Mouse (Mus musculus) liver, embryonic 12.5 days (tissue): ENCODE measurements around the gene Oat. TPM values are rescaled to one million over a fixed set of nuclear protein-coding genes. Genes with fewer than 3 reads are reported as not detected.
A peak's percentile ranks its signal among the peaks of the same experiment; 100 is the strongest.

Source experiments
- ATAC-seq: fragments of 200-750 bp; cut with Nextera tagmentation; 2 replicates; pipeline ENCODE4 v1.8.0; 2017; ENCODE audit warnings: moderate number of reproducible peaks, mild to moderate bottlenecking, moderate library complexity
- H3K27ac ChIP-seq: fragments of 300-500 bp; sonication (generic); 2 replicates; pipeline ENCODE4 v1.5.1; 2016; ENCODE audit warnings: mild to moderate bottlenecking
- H3K27me3 ChIP-seq: fragments of 300-500 bp; sonication (generic); replicated peaks from 2 replicates; pipeline ENCODE4 v1.6.1; 2016; ENCODE audit warnings: mild to moderate bottlenecking, moderate library complexity
- H3K36me3 ChIP-seq: fragments of 300-500 bp; sonication (generic); 2 replicates; pipeline ENCODE4 v1.6.1; 2016; ENCODE audit warnings: mild to moderate bottlenecking, moderate library complexity
- H3K4me1 ChIP-seq: fragments of 300-500 bp; sonication (generic); 2 replicates; pipeline ENCODE4 v1.6.1; 2016
- H3K4me2 ChIP-seq: fragments of 300-500 bp; sonication (generic); 2 replicates; pipeline ENCODE4 v1.6.1; 2016; ENCODE audit warnings: mild to moderate bottlenecking, moderate library complexity
- H3K4me3 ChIP-seq: fragments of 300-500 bp; sonication (generic); 2 replicates; pipeline ENCODE4 v1.5.1; 2016; ENCODE audit warnings: mild to moderate bottlenecking, moderate library complexity
- H3K9ac ChIP-seq: fragments of 300-500 bp; sonication (generic); 2 replicates; pipeline ENCODE4 v1.6.1; 2016; ENCODE audit warnings: mild to moderate bottlenecking, moderate library complexity
- H3K9me3 ChIP-seq: fragments of 300-500 bp; sonication (generic); replicated peaks from 2 replicates; pipeline ENCODE4 v1.6.1; 2016; ENCODE audit warnings: mild to moderate bottlenecking, moderate library complexity
- WGBS: fragments of 180-500 bp; shearing (Covaris S2); methylation state at CpG from one replicate; pipeline ENCODE4 v1.1.7; 2016; ENCODE audit not compliant: insufficient replicate concordance; 5-methylcytosine and 5-hydroxymethylcytosine counted together
- polyA plus RNA-seq: library from polyadenylated mRNA; unstranded; fragments of >200 nt; fragmentation: Nextera tagmentation; extraction: Ambion mirVana; gene quantifications from 2 replicates; pipeline ENCODE4 v1.2.1, GENCODE M21; 2016

The Oat gene
- polyA plus RNA-seq, 1 experiment from 2014 or later = 96.9 TPM

DNA sequence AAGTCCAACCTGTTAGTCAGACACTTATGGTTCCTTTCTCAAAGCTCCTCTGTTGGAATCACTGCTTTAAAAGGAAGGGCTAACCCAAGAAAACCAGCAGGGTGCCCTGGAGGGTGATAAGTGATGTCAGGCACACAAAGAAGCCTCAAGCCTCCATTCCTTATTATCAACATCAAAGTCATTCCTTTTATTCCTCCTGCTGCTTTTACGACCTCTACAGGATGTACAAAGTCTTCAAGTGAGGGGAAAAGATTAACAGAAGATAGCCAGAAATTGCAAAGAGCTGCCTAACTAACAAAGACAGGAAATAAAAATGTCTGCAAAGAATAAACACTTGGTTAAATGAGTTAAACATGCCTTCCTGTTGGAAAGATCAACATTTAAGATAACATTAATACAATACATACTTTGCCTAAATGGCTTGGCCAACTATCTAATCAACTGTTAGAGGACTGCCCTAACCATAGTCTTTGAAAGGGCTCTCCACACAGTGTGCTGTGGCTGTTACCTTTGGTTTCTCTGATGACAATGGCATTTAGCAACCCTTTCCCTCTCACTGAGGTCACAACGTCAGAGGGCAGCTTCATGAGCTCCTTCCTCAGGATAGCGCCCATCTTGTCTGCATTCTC lies 16.9 kb downstream of the Oat start:
- Histone ChIP-seq H3K4me1 (peaks cover 26% of the 10 kb centered on the region), H3K27ac (no peak overlapping the region), H3K9me3 (no peaks in the 10 kb centered on the region), H3K4me2 (no peak overlapping the region), H3K36me3 (peaks cover 76% of the 10 kb centered on the region), H3K4me3 (no peak overlapping the region), H3K9ac (no peak overlapping the region), H3K27me3 (no peaks in the 10 kb centered on the region)
- WGBS = 69% methylated on average over 3 of the region's 3 CpGs
- ATAC-seq = no peak

DNA sequence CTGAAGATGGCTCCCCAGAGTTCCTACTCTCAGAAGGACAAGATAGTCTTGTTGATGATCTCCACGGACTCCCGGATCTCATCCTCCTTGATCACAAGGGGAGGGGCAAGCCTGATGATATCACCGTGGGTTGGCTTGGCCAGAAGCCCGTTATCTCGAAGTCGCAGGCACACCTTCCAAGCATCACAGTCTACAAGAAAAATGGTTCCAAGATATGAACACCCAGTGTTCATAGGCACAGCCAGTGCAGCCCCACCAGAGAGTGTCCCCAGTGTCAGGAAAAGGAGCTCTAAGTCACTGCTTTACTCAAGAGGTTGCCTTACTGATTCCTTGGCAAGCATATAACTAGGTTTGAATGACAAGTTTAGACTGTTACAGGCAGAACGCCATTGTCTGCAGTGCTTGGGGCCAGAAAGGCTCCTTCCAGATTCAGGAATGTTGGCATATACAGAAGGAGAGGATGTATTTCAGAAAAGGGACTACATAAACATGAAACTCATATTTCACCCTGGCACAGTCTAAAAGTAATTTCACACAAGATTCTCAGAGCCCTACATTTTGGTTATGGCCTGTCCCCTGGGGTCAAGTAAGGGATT lies 18.0 kb downstream of the Oat start:
- Histone ChIP-seq H3K4me3 (no peak overlapping the region), H3K27ac (peak overlapping the region; percentile 49; the same call in 1 of the 2 replicates), H3K4me1 (peaks cover 26% of the 10 kb centered on the region), H3K9ac (no peak overlapping the region), H3K4me2 (peak overlapping the region; percentile 27), H3K9me3 (no peaks in the 10 kb centered on the region), H3K27me3 (no peaks in the 10 kb centered on the region), H3K36me3 (peaks cover 66% of the 10 kb centered on the region)
- 43% methylated on average over 7 of the region's 7 CpGs for whole genome bisulfite sequencing
- ATAC-seq = peak; percentile 89

DNA sequence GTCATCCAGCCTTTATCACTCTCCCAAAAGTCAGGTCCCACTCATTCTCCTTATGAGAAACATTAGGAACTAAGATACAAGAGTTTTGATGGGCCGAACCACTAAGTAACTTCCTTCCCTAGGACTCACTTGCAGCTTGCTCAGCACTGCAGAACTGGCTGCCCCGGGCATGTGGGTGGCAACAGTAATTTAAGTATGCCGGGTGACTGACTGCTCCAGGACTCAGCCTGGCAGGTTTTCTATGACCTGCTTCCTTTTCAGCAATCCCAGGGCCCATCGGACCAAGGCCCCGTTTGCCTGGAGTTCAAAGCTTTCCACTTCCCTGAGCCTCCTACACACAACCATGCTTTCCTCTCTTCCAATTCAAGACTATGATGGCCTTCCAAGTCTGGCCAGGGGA lies 19.6 kb downstream of the Oat start:
- WGBS = 71% methylated on average over 5 of the region's 5 CpGs
- no peak for ATAC-seq
- H3K4me3 ChIP-seq = no peak overlapping the region

DNA sequence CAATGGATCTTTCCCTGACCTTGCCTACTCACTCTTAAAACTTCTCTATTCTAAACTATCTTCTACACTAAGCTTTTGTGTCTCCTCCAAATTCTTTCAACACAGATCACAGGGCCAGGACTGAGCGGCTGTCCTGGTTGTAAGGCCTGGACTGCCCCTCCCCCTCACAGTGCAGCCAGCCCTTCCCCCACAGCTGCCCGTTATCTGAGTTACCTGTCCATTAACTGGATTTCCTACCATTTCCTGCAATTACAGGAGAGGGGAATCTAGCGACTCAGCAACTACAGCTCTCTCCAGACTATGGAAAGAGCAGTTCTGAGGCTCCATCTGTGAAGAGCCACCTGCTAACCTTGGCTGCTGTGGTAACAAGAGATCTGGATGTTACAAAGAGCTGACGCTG lies 20.3 kb downstream of the Oat start:
- Histone ChIP-seq H3K4me3 (no peak overlapping the region), H3K36me3 (peaks cover 42% of the 10 kb centered on the region), H3K27ac (no peak overlapping the region), H3K9ac (no peak overlapping the region), H3K4me1 (peaks cover 33% of the 10 kb centered on the region), H3K9me3 (no peaks in the 10 kb centered on the region), H3K27me3 (no peaks in the 10 kb centered on the region; the same call in 1 of the 2 replicates), H3K4me2 (no peak overlapping the region)
- no peak for ATAC-seq
- 40% methylated on average over 4 of the region's 4 CpGs for WGBS

More for the DNA sequence above, 19.6 kb downstream of the Oat start:
- no peak overlapping the region for H3K4me2 ChIP-seq
- peaks cover 49% of the 10 kb centered on the region for H3K36me3 ChIP-seq
- H3K4me1 ChIP-seq = peaks cover 26% of the 10 kb centered on the region
- H3K27me3 ChIP-seq = no peaks in the 10 kb centered on the region; the same call in 1 of the 2 replicates
- no peaks in the 10 kb centered on the region for H3K9me3 ChIP-seq
- H3K9ac ChIP-seq = no peak overlapping the region
- H3K27ac ChIP-seq = 0 out of 2 replicates have a peak overlapping the region, but pooled peaks have one; percentile 11

DNA sequence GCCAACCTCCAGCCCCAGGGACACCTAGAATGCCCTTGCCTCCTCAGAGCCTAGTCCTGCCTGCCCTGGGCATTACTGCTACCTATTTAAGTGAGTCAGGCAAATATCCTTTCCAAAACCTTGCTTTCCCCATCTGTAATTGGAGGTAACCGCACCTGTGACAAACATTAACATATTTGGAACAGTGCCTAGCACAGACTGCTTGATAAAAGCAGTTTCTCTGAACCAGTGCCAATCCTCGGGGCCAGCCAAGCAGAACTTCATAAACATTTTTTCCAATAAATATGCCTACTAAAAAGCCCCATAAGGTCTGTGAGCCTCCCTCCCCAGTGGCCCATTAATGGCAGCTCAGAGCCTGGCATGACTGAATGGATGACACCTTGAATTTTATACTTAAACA lies 22.1 kb downstream of the Oat start:
- no peak for ATAC-seq
- Histone ChIP-seq H3K9ac (no peak overlapping the region), H3K4me3 (no peak overlapping the region), H3K27ac (no peak overlapping the region), H3K36me3 (peaks cover 24% of the 10 kb centered on the region), H3K4me2 (no peak overlapping the region), H3K4me1 (peaks cover 26% of the 10 kb centered on the region), H3K27me3 (no peaks in the 10 kb centered on the region; the same call in 1 of the 2 replicates), H3K9me3 (no peaks in the 10 kb centered on the region)
- WGBS = 68% methylated on average over 2 of the region's 2 CpGs

DNA sequence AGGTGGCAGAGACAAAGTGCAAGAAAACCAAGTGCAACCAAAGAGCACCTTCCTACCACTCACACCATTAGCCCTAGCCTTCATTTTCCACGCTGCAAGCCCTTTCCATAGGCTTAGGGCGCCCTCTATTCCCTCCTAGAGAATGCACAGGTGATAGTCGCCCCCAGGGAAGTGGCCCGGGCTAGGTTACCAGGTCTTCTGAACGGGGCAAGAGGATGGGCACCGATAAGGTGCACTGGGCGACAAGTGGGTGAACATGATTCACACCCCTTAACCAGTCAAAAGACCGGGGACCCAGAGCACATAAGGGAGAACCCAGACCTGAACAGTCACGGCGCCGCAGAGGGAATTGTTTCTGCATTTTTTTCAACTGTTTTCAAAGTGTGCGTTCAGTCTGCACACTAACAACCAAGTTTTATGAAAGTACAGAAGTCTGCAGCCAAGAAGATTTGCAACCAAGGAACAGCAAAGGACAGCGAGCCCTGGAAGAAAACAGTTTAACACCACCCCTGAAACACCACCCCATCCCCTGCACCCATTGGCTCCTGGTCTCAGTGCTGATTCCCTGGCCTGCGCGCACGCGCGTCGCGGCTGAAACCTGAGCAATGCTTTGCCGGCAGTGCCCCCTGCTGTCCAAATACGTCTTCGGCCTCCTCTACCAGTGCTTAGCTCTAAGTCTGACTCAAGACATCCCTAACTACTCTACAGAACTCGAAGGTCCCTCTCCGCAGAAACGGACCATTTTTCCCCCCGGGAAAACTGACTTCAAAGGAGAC lies 24.7 kb downstream of the Oat start:
- Histone ChIP-seq H3K4me2 (peak overlapping the region; percentile 90), H3K27me3 (peaks cover 10% of the 10 kb centered on the region; the same call in 1 of the 2 replicates), H3K4me1 (peaks cover 12% of the 10 kb centered on the region), H3K9ac (peak overlapping the region; percentile 71), H3K36me3 (peaks cover 1% of the 10 kb centered on the region), H3K9me3 (no peaks in the 10 kb centered on the region), H3K4me3 (peak overlapping the region; percentile 62), H3K27ac (peak overlapping the region; percentile 66)
- peak; percentile 96 for ATAC-seq
- WGBS = 1% methylated on average over 27 of the region's 27 CpGs

DNA sequence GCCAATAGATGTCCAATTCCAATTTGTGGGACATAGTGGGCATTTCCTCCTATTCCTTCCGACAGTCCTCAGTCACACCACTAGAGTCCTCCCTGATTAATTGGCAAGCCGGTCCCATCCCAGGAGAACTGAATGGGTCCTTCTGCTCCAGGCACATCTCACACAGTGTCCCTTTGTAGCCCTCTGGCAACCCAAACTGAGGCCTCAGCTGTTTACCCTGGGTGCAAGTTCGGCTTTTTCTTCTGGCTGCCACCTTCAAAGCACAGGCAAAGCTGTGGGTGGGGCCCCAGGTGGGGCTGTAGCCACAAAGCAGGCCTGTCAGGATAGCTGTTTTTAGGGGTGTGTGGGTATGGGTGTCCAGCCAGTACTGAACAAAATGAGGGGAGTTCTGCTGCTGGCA lies 29.1 kb downstream of the Oat start:
- WGBS = 63% methylated on average over 3 of the region's 3 CpGs
- Histone ChIP-seq H3K9ac (no peak overlapping the region), H3K4me1 (peaks cover 7% of the 10 kb centered on the region), H3K27me3 (peaks cover 21% of the 10 kb centered on the region; the same call in 1 of the 2 replicates), H3K27ac (no peak overlapping the region), H3K36me3 (no peaks in the 10 kb centered on the region), H3K4me3 (no peak overlapping the region), H3K9me3 (no peaks in the 10 kb centered on the region), H3K4me2 (no peak overlapping the region)
- ATAC-seq = no peak

DNA sequence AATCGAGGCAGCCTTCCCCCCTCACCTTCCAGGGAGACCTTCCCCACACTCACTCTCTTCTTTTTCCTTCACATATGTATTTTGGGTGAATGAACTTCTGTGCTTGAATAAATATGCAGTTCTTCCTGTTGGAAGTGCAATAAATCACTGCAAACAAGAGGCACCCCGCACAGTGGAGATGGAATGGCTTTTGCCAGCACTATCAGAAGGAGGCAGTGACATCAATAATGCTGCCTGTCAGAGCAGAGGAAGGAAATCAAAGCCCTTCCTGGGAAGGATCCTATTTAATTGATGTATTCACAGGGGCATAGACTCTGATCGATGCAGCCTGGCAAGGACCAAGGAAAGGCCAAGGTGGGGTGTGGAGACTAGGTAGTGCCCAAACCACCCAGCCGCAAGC lies 33.8 kb downstream of the Oat start:
- Histone ChIP-seq H3K4me3 (no peak overlapping the region), H3K27me3 (peaks cover 19% of the 10 kb centered on the region), H3K9me3 (no peaks in the 10 kb centered on the region), H3K4me2 (no peak overlapping the region), H3K4me1 (no peaks in the 10 kb centered on the region), H3K9ac (no peak overlapping the region), H3K36me3 (no peaks in the 10 kb centered on the region), H3K27ac (no peak overlapping the region)
- no peak for ATAC-seq
- 66% methylated on average over 4 of the region's 4 CpGs for WGBS

DNA sequence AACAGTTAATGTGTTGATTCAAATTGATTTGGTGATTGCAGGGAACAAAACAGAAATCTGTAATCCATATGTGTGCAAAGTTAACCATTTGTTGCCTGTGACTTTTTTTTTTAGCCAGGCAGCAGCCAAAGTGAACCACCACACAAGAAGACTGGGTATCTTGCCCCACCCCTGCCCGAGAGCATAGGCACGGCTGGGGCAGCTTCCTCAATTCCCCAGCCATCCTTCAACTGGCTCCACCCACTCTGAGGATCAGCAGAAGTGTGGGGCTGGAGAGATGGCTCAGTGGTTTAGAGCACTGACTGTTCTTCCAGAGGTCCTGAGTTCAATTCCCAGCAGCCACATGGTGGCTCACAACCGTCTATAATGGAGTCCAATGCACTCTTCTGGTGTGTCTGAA lies 34.6 kb downstream of the Oat start:
- no peaks in the 10 kb centered on the region for H3K9me3 ChIP-seq
- H3K36me3 ChIP-seq = no peaks in the 10 kb centered on the region
- 32% methylated on average over 3 of the region's 3 CpGs for WGBS
- no peak overlapping the region for H3K27ac ChIP-seq
- no peak for ATAC-seq
- no peaks in the 10 kb centered on the region for H3K4me1 ChIP-seq
- H3K9ac ChIP-seq = no peak overlapping the region
- no peak overlapping the region for H3K4me2 ChIP-seq
- H3K4me3 ChIP-seq = no peak overlapping the region
- H3K27me3 ChIP-seq = peaks cover 11% of the 10 kb centered on the region

DNA sequence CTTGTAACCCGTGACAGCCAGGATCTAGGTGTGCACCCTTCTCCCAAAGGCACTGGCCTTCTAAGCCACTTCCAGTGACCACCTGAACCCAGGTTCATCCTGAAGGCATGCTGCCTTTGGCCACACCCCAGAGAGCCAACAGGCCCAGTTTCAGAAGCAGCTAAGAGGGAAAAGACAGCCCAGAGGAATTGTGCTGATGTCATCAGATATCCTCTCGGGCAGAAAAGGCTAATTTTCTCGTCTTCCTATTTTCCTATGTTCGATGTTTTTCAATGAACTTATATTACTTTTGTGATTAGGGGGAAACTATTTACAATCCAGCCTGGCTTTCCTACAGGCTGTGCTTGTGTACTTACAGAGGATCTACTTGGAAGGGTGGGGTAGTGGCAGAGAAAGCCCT lies 35.6 kb downstream of the Oat start:
- Histone ChIP-seq H3K36me3 (no peaks in the 10 kb centered on the region), H3K9ac (no peak overlapping the region), H3K4me1 (no peaks in the 10 kb centered on the region), H3K27ac (no peak overlapping the region), H3K9me3 (no peaks in the 10 kb centered on the region), H3K4me2 (no peak overlapping the region), H3K27me3 (peaks cover 5% of the 10 kb centered on the region), H3K4me3 (no peak overlapping the region)
- ATAC-seq = no peak
- 67% methylated on average over 4 of the region's 4 CpGs for whole genome bisulfite sequencing

DNA sequence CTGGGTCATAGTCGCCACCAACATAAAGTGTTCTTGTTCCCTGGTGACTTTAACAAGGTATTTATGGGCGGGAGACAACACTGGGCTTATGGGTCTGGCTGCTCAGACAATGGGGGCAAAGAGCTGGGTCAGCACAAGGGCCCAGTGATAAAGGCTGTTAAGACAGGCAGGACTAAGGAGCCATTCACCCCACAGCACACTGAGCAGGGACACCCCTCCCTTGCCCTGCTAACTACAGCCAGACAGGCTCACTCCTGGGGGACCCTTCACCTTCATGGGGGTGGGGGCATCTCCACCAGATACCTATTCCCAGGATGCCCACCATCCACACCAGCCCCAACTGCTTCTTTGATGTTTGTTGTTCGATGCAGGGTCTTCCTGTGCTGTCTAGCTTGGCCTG lies 47.0 kb downstream of the Oat start:
- no peak overlapping the region for H3K4me3 ChIP-seq
- no peak for ATAC-seq
- 52% methylated on average over 3 of the region's 3 CpGs for WGBS
- no peak overlapping the region for H3K4me2 ChIP-seq
- no peak overlapping the region for H3K27ac ChIP-seq
- H3K4me1 ChIP-seq = no peaks in the 10 kb centered on the region
- peaks cover 20% of the 10 kb centered on the region; the same call in 1 of the 2 replicates for H3K27me3 ChIP-seq
- H3K36me3 ChIP-seq = no peaks in the 10 kb centered on the region
- H3K9me3 ChIP-seq = no peaks in the 10 kb centered on the region
- H3K9ac ChIP-seq = no peak overlapping the region

DNA sequence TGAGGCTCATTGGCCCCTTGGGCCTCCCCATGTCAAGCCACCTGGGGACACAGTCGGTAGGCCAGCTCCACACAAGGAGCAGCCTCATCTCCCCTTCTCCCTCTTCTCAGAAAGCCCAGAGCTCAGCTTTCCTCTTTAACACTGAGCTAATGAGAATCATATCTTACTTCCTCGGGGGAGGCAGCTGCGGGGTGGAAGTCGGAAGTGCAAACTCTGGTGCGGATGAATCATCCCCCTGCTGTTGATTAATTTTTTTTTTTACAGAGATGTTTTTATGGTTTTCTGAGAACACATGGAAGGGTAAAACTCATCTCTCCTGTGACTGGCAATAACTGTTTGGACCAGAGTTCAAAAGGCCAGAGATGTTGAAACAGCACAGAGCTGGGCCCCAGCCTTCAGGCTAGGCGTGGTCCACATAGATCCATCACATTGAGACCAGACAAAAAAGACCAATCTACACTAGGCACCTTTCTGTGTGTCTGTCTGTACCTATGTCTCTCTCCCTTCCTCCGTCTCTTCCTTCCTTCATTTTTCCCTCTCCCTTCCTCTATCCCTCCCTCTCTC lies 62.7 kb downstream of the Oat start:
- no peak for ATAC-seq
- Histone ChIP-seq H3K9ac (no peak overlapping the region), H3K27me3 (peaks cover 26% of the 10 kb centered on the region), H3K36me3 (no peaks in the 10 kb centered on the region), H3K9me3 (no peaks in the 10 kb centered on the region), H3K4me3 (no peak overlapping the region), H3K27ac (no peak overlapping the region), H3K4me1 (0 out of 2 replicates have a peak, but pooled peaks cover 4% of the 10 kb centered on the region), H3K4me2 (no peak overlapping the region)
- 70% methylated on average over 7 of the region's 7 CpGs for WGBS
